Mouse (Mus musculus) heart, adult 2 months (tissue): ENCODE data around the gene Ntrk3.

Experiments
- CTCF ChIP-seq: fragments of 200-600 bp; IDR thresholded peaks from 2 replicates; pipeline ENCODE4 v1.8.1; 2022; ENCODE audit warnings: antibody characterized with exemption, mild to moderate bottlenecking, moderate library complexity
- EP300 ChIP-seq: fragments of 200-500 bp; IDR thresholded peaks from 2 replicates; pipeline ENCODE4 v1.6.1; 2011; ENCODE audit warnings: low read depth, low read length, control low read depth; ENCODE audit not compliant: insufficient read depth
- POLR2A ChIP-seq: fragments of 200-500 bp; IDR thresholded peaks from 2 replicates; pipeline ENCODE4 v1.6.1; 2011; ENCODE audit warnings: mild to moderate bottlenecking, low read depth, low read length, control low read depth; ENCODE audit not compliant: insufficient read depth

DNA sequence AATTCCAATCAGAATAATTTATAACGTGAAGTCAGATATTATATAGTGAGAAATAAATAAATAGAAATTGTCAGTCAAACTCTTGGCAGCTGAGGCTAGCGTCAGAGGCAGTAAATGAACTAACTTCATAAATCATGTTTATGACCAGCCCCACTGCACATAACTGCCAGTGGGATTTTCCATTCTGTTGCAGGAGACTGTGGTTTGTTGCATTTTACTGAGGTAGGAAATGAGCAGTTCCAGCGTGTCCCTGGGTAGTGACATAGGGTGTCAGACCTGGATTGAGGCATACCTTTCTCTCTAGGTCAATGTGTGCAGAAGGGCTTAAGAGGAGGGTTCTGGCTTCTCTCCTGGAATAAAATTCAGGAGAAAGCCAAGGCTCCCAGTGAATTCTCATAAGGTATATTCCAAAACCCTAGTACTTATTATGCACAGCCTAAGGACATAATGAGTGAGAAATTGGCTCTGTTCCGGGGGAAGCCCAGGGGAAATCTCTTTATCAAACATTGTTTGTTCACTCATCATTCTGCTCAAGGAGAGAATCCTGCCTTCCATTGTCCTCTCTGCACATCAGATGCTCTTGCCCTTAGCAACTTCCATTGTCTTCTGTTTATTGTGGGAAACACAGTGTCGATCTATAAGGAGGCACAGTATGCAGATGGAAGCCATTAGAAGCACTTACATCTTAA is 565.4 kb downstream of the Ntrk3 start:
- TF ChIP-seq POLR2A = no peak
- no peak for TF ChIP-seq EP300
- TF ChIP-seq CTCF = no peak
